Mouse (Mus musculus): ENCODE measurements at regions not wholly inside any gene's neighbourhood (a gene's known extent, or its start where the extent isn't known, plus 50 kb on each side); places are given as distances from the start of the nearest gene placed in this dataset.
A peak's percentile ranks its signal among the peaks of the same experiment; 100 is the strongest.

DNA sequence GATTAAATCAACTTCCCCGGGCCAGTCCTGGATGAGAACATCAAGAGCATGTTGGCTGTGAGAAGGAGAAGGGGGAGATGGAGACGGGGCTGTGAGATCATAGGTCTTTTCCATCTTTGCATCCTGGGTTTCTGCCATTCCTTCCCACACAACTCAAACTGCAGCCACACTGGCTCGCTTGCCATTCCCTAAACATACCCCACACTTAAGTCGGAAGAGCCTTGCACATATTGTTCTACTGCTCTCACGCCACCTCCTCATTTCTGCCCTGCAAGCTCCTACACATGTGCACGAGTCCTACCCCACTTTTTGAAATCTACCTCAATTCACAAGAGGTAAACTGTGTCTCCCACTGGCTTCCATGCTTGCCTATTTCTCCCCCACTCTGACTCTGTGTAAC, 228.3 kb upstream of the Lyplal1 start:
- DNase-seq (ENCODE audit: low spot score) (no peak), ATAC-seq (replicated peaks; ENCODE audit: low FRiP score, low read depth) (no peak)
- WGBS = 90% methylated on average over 6 of the region's 6 CpGs
- Histone ChIP-seq H3K4me1 (replicated peaks; ENCODE audit: insufficient read depth, low read length) (no peaks in the 10 kb centered on the region), H3K36me3 (ENCODE audit: insufficient read depth, low read length) (no peaks in the 10 kb centered on the region), H3K27me3 (ENCODE audit: insufficient read depth, low read length) (no peaks in the 10 kb centered on the region), H3K4me3 (replicated peaks; ENCODE audit: low read depth, low read length) (no peak overlapping the region), H3K27ac (no peak overlapping the region), H3K4me2 (ENCODE audit: low read length) (no peak overlapping the region), H3K9me3 (replicated peaks; ENCODE audit: low read length) (no peaks in the 10 kb centered on the region), H3K9ac (ENCODE audit: low read depth, low read length) (no peak overlapping the region)
- no peak for TF ChIP-seq CTCF (IDR thresholded peaks at IDR 0.05; ENCODE audit: low read depth)

DNA sequence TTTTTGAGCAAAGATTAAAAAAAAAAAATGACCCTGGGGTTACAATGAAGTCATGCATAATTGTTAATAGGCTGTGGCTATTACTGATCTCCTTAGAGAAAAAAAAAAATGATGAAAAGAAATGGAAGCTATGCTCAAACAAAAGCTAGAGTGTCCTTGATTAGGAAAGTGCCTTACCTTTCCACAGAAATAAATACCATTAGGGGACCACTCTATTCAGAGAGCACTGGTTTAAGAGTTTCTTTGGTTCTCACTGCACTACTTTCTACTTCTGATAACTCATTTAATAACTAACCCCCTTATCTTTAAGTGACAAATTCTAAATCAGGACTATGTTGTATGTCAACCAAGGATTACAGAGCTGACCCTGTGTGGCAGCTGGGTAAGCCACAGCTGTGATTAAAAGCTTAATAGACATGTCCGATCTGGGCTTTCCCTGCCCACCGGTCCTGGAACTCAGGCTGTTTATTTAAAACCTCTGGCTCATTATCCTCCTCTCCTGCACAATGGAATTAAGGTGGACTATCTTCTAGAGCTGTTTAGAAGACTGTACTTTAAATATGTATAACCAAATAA, 225.9 kb upstream of the Lyplal1 start:
- WGBS = 19% methylated on average over 2 of the region's 2 CpGs
- Histone ChIP-seq H3K9me3 (replicated peaks; ENCODE audit: low read length) (no peaks in the 10 kb centered on the region), H3K27ac (no peak overlapping the region), H3K36me3 (ENCODE audit: insufficient read depth, low read length) (no peaks in the 10 kb centered on the region), H3K4me2 (ENCODE audit: low read length) (no peak overlapping the region), H3K4me3 (replicated peaks; ENCODE audit: low read depth, low read length) (no peak overlapping the region), H3K27me3 (ENCODE audit: insufficient read depth, low read length) (no peaks in the 10 kb centered on the region), H3K9ac (ENCODE audit: low read depth, low read length) (no peak overlapping the region), H3K4me1 (replicated peaks; ENCODE audit: insufficient read depth, low read length) (no peaks in the 10 kb centered on the region)
- ATAC-seq (replicated peaks; ENCODE audit: low FRiP score, low read depth) (no peak), DNase-seq (ENCODE audit: low spot score) (no peak)
- TF ChIP-seq CTCF (IDR thresholded peaks at IDR 0.05; ENCODE audit: low read depth) = no peak

- no peak for TF ChIP-seq CTCF (IDR thresholded peaks at IDR 0.05; ENCODE audit: low read depth)
- Histone ChIP-seq H3K9me3 (replicated peaks; ENCODE audit: low read length) (no peaks in the 10 kb centered on the region), H3K4me1 (replicated peaks; ENCODE audit: insufficient read depth, low read length) (no peaks in the 10 kb centered on the region), H3K9ac (ENCODE audit: low read depth, low read length) (no peak overlapping the region), H3K27ac (no peak overlapping the region), H3K4me2 (ENCODE audit: low read length) (no peak overlapping the region), H3K4me3 (replicated peaks; ENCODE audit: low read depth, low read length) (no peak overlapping the region), H3K27me3 (ENCODE audit: insufficient read depth, low read length) (no peaks in the 10 kb centered on the region), H3K36me3 (ENCODE audit: insufficient read depth, low read length) (no peaks in the 10 kb centered on the region)
- ATAC-seq (replicated peaks; ENCODE audit: low FRiP score, low read depth) (no peak), DNase-seq (ENCODE audit: low spot score) (no peak)
- WGBS = 86% methylated on average over 1 of the region's 1 CpGs
These were observed 225.3 kb upstream of the Lyplal1 start for GRCm38 (mm10) chr1:186342391-186342790.

- Histone ChIP-seq H3K9ac (ENCODE audit: low read depth, low read length) (no peak overlapping the region), H3K27ac (no peak overlapping the region), H3K36me3 (ENCODE audit: insufficient read depth, low read length) (no peaks in the 10 kb centered on the region), H3K9me3 (replicated peaks; ENCODE audit: low read length) (no peaks in the 10 kb centered on the region), H3K27me3 (ENCODE audit: insufficient read depth, low read length) (no peaks in the 10 kb centered on the region), H3K4me2 (ENCODE audit: low read length) (no peak overlapping the region), H3K4me1 (replicated peaks; ENCODE audit: insufficient read depth, low read length) (no peaks in the 10 kb centered on the region), H3K4me3 (replicated peaks; ENCODE audit: low read depth, low read length) (no peak overlapping the region)
- DNase-seq (ENCODE audit: low spot score) (peak; percentile 19), ATAC-seq (replicated peaks; ENCODE audit: low FRiP score, low read depth) (no peak)
- TF ChIP-seq CTCF (IDR thresholded peaks at IDR 0.05; ENCODE audit: low read depth) = no peak
- 35% methylated on average over 3 of the region's 3 CpGs for WGBS
These were observed 224.8 kb upstream of the Lyplal1 start for GRCm38 (mm10) chr1:186341878-186342277.

DNA sequence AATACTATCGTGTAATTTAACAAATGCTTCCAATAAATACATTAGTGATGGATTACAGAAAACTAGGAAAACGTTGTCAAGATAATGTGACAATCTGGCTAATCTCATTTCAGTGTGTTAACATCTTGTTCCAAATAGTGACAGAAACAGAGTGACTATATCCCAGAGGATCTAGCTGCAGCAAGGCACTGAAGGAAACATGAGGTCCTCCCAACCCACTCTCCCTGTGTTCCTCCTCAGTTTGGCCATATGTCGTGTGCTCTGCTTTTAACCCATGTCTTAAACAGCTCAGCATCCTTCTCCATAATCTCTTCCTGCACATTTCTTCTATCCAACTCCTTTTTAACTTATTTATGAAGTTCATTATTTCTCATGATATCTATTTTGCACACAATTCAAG, 223.6 kb upstream of the Lyplal1 start:
- ATAC-seq (replicated peaks; ENCODE audit: low FRiP score, low read depth) (no peak), DNase-seq (ENCODE audit: low spot score) (no peak)
- WGBS = 72% methylated on average over 3 of the region's 3 CpGs
- Histone ChIP-seq H3K4me3 (replicated peaks; ENCODE audit: low read depth, low read length) (no peak overlapping the region), H3K36me3 (ENCODE audit: insufficient read depth, low read length) (no peaks in the 10 kb centered on the region), H3K27me3 (ENCODE audit: insufficient read depth, low read length) (no peaks in the 10 kb centered on the region), H3K4me1 (replicated peaks; ENCODE audit: insufficient read depth, low read length) (no peaks in the 10 kb centered on the region), H3K9ac (ENCODE audit: low read depth, low read length) (no peak overlapping the region), H3K9me3 (replicated peaks; ENCODE audit: low read length) (no peaks in the 10 kb centered on the region), H3K4me2 (ENCODE audit: low read length) (no peak overlapping the region), H3K27ac (no peak overlapping the region)
- no peak for TF ChIP-seq CTCF (IDR thresholded peaks at IDR 0.05; ENCODE audit: low read depth)

DNA sequence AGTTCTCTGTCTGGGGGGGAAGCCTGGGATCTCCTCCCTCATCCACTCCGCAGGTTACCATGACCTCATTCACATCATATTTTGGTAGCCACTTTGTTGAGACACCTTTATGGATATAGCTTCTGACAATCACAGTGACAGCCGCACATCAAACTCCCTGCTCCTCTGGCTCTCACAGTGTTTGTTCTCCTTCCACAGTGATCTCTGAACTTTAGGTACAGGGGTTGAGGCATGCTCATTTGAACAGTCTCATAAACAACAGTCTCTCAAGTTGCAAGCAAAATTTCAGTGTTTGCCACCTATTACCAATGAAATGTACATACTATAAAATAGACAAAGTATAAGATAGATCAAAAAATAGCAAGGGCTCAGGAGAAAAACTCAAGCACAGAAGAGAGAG, 200.2 kb upstream of the Lyplal1 start:
- no peak for DNase-seq (ENCODE audit: low spot score)
- 79% methylated on average over 2 of the region's 2 CpGs for WGBS
- Histone ChIP-seq H3K4me1 (replicated peaks; ENCODE audit: insufficient read depth, low read length) (no peaks in the 10 kb centered on the region), H3K27me3 (ENCODE audit: insufficient read depth, low read length) (no peaks in the 10 kb centered on the region), H3K27ac (no peak overlapping the region), H3K9me3 (replicated peaks; ENCODE audit: low read length) (no peaks in the 10 kb centered on the region), H3K9ac (ENCODE audit: low read depth, low read length) (no peak overlapping the region), H3K4me2 (ENCODE audit: low read length) (no peak overlapping the region), H3K36me3 (ENCODE audit: insufficient read depth, low read length) (no peaks in the 10 kb centered on the region), H3K4me3 (replicated peaks; ENCODE audit: low read depth, low read length) (no peak overlapping the region)
- no peak for TF ChIP-seq CTCF (IDR thresholded peaks at IDR 0.05; ENCODE audit: low read depth)
- no peak for ATAC-seq (replicated peaks; ENCODE audit: low FRiP score, low read depth)

DNA sequence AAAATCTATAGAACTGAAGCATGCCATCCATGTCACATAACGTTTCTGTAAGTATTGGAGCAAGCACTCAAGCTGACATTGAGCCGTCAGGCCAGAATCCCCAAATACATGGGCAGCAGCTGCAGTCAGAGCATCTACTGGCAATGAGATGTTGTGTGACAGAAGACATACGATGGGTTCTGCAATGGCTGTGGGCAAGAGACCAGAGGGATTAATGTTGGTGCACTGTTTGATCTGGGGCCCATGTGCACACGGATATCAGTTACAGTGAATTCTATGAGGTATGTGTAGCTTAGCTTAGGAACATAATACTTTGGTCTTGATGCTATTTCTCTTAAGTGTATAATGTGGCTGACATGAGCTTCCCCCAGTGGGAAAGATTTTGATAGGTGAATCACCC, 197.1 kb upstream of the Lyplal1 start:
- H3K27ac ChIP-seq = no peak overlapping the region
- no peak for TF ChIP-seq CTCF (IDR thresholded peaks at IDR 0.05; ENCODE audit: low read depth)
- DNase-seq (ENCODE audit: low spot score) = no peak
- H3K36me3 ChIP-seq (ENCODE audit: insufficient read depth, low read length) = no peaks in the 10 kb centered on the region
- ATAC-seq (replicated peaks; ENCODE audit: low FRiP score, low read depth) = no peak
- WGBS = 62% methylated on average over 4 of the region's 4 CpGs
- no peak overlapping the region for H3K4me2 ChIP-seq (ENCODE audit: low read length)
- no peak overlapping the region for H3K4me3 ChIP-seq (replicated peaks; ENCODE audit: low read depth, low read length)
- H3K9me3 ChIP-seq (replicated peaks; ENCODE audit: low read length) = no peaks in the 10 kb centered on the region
- no peaks in the 10 kb centered on the region for H3K27me3 ChIP-seq (ENCODE audit: insufficient read depth, low read length)
- H3K4me1 ChIP-seq (replicated peaks; ENCODE audit: insufficient read depth, low read length) = no peaks in the 10 kb centered on the region
- no peak overlapping the region for H3K9ac ChIP-seq (ENCODE audit: low read depth, low read length)

Measured in kidney, postnatal 0 days (tissue).